Mouse (Mus musculus) MEL (cell line): ENCODE measurements around the gene Rbpj. TPM values are rescaled to one million over a fixed set of nuclear protein-coding genes. Genes with fewer than 3 reads are reported as not detected.

Experiments used
- DNase-seq: peaks from one replicate; pipeline ENCODE4 v3.0.0; 2011; ENCODE audit warnings: low read depth, low spot score
- H3K27ac ChIP-seq: 2 replicates; pipeline ENCODE4 v1.5.1; 2012; ENCODE audit warnings: low read depth, mild to moderate bottlenecking, control low read depth, low read length, moderate library complexity; ENCODE audit not compliant: control insufficient read depth
- H3K27me3 ChIP-seq, 2 experiments: fragments of 150-350 bp in 1 of 2; sonication (generic) in 1 of 2; 2 replicates each; pipeline ENCODE4 v1.6.1; 2012; ENCODE audit warnings: low read length in 2 of 2, mild to moderate bottlenecking in 2 of 2, improper control_type of control experiment in 1 of 2, moderate library complexity in 1 of 2; ENCODE audit not compliant: insufficient read depth in 2 of 2, control insufficient read depth in 1 of 2
- H3K36me3 ChIP-seq, 2 experiments: 2 replicates each; pipeline ENCODE4 v1.6.1; 2012 to 2014; ENCODE audit warnings: low read length in 2 of 2, improper control_type of control experiment in 1 of 2, inconsistent platforms in 1 of 2, mild to moderate bottlenecking in 1 of 2; ENCODE audit not compliant: insufficient read depth in 2 of 2, control insufficient read depth in 1 of 2
- H3K4me1 ChIP-seq, 2 experiments: fragments of 150-350 bp in 1 of 2; sonication (generic) in 1 of 2; 2 replicates each; pipeline ENCODE4 v1.6.1; 2012; ENCODE audit warnings: low read length in 2 of 2, improper control_type of control experiment in 1 of 2, mild to moderate bottlenecking in 1 of 2; ENCODE audit not compliant: insufficient read depth in 2 of 2, control insufficient read depth in 1 of 2
- H3K4me3 ChIP-seq, 2 experiments: fragments of 150-350 bp in 1 of 2; sonication (generic) in 1 of 2; 2 replicates each; pipeline ENCODE4 v1.5.1; 2012; ENCODE audit warnings: low read depth in 2 of 2, low read length in 2 of 2, mild to moderate bottlenecking in 2 of 2, moderate library complexity in 2 of 2, control low read depth in 1 of 2, improper control_type of control experiment in 1 of 2; ENCODE audit not compliant: control insufficient read depth in 1 of 2, insufficient read depth in 1 of 2
- H3K79me2 ChIP-seq: 2 replicates; pipeline ENCODE4 v1.6.1; 2012; ENCODE audit warnings: mild to moderate bottlenecking, low read length, moderate library complexity; ENCODE audit not compliant: control insufficient read depth, poor library complexity, insufficient read depth
- H3K9ac ChIP-seq: 2 replicates; pipeline ENCODE4 v1.6.1; 2012; ENCODE audit warnings: low read depth, mild to moderate bottlenecking, control low read depth, low read length, moderate library complexity; ENCODE audit not compliant: control insufficient read depth, poor library complexity, severe bottlenecking
- H3K9me3 ChIP-seq: fragments of 150-350 bp; sonication (generic); replicated peaks from 2 replicates; pipeline ENCODE4 v1.6.1; 2012; ENCODE audit warnings: mild to moderate bottlenecking, low read length, improper control_type of control experiment, moderate library complexity; ENCODE audit not compliant: insufficient read depth
- CHD1 ChIP-seq: IDR thresholded peaks from 2 replicates; pipeline ENCODE4 v1.6.1; 2012; ENCODE audit warnings: low read depth, mild to moderate bottlenecking, inconsistent platforms, low read length, improper control_type of control experiment
- CHD2 ChIP-seq: IDR thresholded peaks from 2 replicates; pipeline ENCODE4 v1.6.1; 2011; ENCODE audit warnings: low read length, improper control_type of control experiment
- CTCF ChIP-seq, 3 experiments: IDR thresholded peaks in 2 of 3; conservative IDR thresholded peaks in 1 of 3; 2 replicates each; pipeline ENCODE4 v1.5.1; 2011 to 2012; ENCODE audit warnings: low read length in 3 of 3, low read depth in 2 of 3, mild to moderate bottlenecking in 2 of 3, improper control_type of control experiment in 1 of 3, inconsistent platforms in 1 of 3, mixed read lengths in 1 of 3, moderate library complexity in 1 of 3; ENCODE audit not compliant: control insufficient read depth in 1 of 3, insufficient read depth in 1 of 3, poor library complexity in 1 of 3, severe bottlenecking in 1 of 3
- ELF1 ChIP-seq: IDR thresholded peaks from 2 replicates; pipeline ENCODE4 v1.6.1; 2014; ENCODE audit warnings: low read depth, mild to moderate bottlenecking, inconsistent platforms, low read length, improper control_type of control experiment, moderate library complexity
- EP300 ChIP-seq, 2 experiments: IDR thresholded peaks; 2 replicates each; pipeline ENCODE4 v1.6.1; 2011; ENCODE audit warnings: improper control_type of control experiment in 2 of 2, low read length in 2 of 2, low read depth in 1 of 2, mild to moderate bottlenecking in 1 of 2
- ETS1 ChIP-seq: IDR thresholded peaks from 2 replicates; pipeline ENCODE4 v1.6.1; 2012; ENCODE audit warnings: low read depth, mild to moderate bottlenecking, inconsistent platforms, low read length, improper control_type of control experiment, moderate library complexity
- GATA1 ChIP-seq: IDR thresholded peaks from 2 replicates; pipeline ENCODE4 v1.6.1; 2011; ENCODE audit warnings: low read depth, low read length, improper control_type of control experiment
- HCFC1 ChIP-seq: IDR thresholded peaks from 2 replicates; pipeline ENCODE4 v1.6.1; 2012; ENCODE audit warnings: low read depth, mild to moderate bottlenecking, inconsistent platforms, low read length, improper control_type of control experiment, moderate library complexity
- MAFK ChIP-seq: IDR thresholded peaks from 2 replicates; pipeline ENCODE4 v1.6.1; 2011; ENCODE audit warnings: low read depth, mild to moderate bottlenecking, low read length, improper control_type of control experiment, borderline replicate concordance
- MAX ChIP-seq: IDR thresholded peaks from 2 replicates; pipeline ENCODE4 v1.6.1; 2011; ENCODE audit warnings: low read length, improper control_type of control experiment
- MAZ ChIP-seq: IDR thresholded peaks from 2 replicates; pipeline ENCODE4 v1.6.1; 2012; ENCODE audit warnings: low read depth, mild to moderate bottlenecking, inconsistent platforms, low read length, improper control_type of control experiment
- MXI1 ChIP-seq: IDR thresholded peaks from 2 replicates; pipeline ENCODE4 v1.6.1; 2011; ENCODE audit warnings: mild to moderate bottlenecking, low read depth, low read length, improper control_type of control experiment
- MYC ChIP-seq: IDR thresholded peaks from 2 replicates; pipeline ENCODE4 v1.6.1; 2011; ENCODE audit warnings: low read depth, mild to moderate bottlenecking, low read length, improper control_type of control experiment, moderate library complexity
- NELFE ChIP-seq: IDR thresholded peaks from 2 replicates; pipeline ENCODE4 v1.6.1; 2011; ENCODE audit warnings: low read depth, low read length, improper control_type of control experiment
- NRF1 ChIP-seq: IDR thresholded peaks from 2 replicates; pipeline ENCODE4 v1.6.1; 2014; ENCODE audit warnings: low read depth, mild to moderate bottlenecking, inconsistent platforms, low read length, improper control_type of control experiment, moderate library complexity; ENCODE audit not compliant: poor library complexity, insufficient read depth, severe bottlenecking
- POLR2A ChIP-seq, 2 experiments: IDR thresholded peaks; 2 replicates each; pipeline ENCODE4 v1.6.1; 2011 to 2012; ENCODE audit warnings: low read length in 2 of 2, mild to moderate bottlenecking in 2 of 2, control low read depth in 1 of 2, improper control_type of control experiment in 1 of 2, low read depth in 1 of 2, moderate library complexity in 1 of 2; ENCODE audit not compliant: control insufficient read depth in 1 of 2, insufficient read depth in 1 of 2, poor library complexity in 1 of 2
- POLR2AphosphoS5 ChIP-seq: IDR thresholded peaks from 2 replicates; pipeline ENCODE4 v1.6.1; 2012; ENCODE audit warnings: low read depth, borderline replicate concordance, mild to moderate bottlenecking, inconsistent platforms, low read length, moderate library complexity, mixed read lengths
- RCOR1 ChIP-seq: IDR thresholded peaks from 2 replicates; pipeline ENCODE4 v1.6.1; 2012; ENCODE audit warnings: low read depth, mild to moderate bottlenecking, inconsistent platforms, low read length, improper control_type of control experiment
- SIN3A ChIP-seq: IDR thresholded peaks from 2 replicates; pipeline ENCODE4 v1.6.1; 2012; ENCODE audit warnings: low read length, improper control_type of control experiment, inconsistent platforms
- TBP ChIP-seq: IDR thresholded peaks from 2 replicates; pipeline ENCODE4 v1.8.0; 2011; ENCODE audit warnings: low read depth, low read length, improper control_type of control experiment
- TCF12 ChIP-seq: IDR thresholded peaks from 2 replicates; pipeline ENCODE4 v1.6.1; 2014; ENCODE audit warnings: low read depth, mild to moderate bottlenecking, inconsistent platforms, low read length, improper control_type of control experiment, moderate library complexity
- USF2 ChIP-seq, 2 experiments: IDR thresholded peaks; 2 replicates each; pipeline ENCODE4 v1.6.1; 2011 to 2012; ENCODE audit warnings: improper control_type of control experiment in 2 of 2, low read length in 2 of 2, borderline replicate concordance in 1 of 2, inconsistent platforms in 1 of 2, low read depth in 1 of 2, mild to moderate bottlenecking in 1 of 2; ENCODE audit not compliant: insufficient read depth in 1 of 2
- polyA plus RNA-seq, 2 experiments: library from polyadenylated mRNA; stranded (reverse) in 1 of 2; unstranded in 1 of 2; fragments of >175 nt in 1 of 2; fragments of >200 nt in 1 of 2; gene quantifications; 2 replicates each; pipeline versions ENCODE4 v1.2.1 to v1.2.4; 2012; ENCODE audit warnings: low replicate concordance in 2 of 2, low read depth in 1 of 2; ENCODE audit not compliant: insufficient read length in 2 of 2, insufficient read depth in 1 of 2, missing spikeins in 1 of 2
- total RNA-seq: library from RNA; depleted of rRNA; stranded (reverse); fragments of 300-350 nt; gene quantifications from 2 replicates; pipeline ENCODE4 v1.2.3, GENCODE M21; 2012

The Rbpj gene
- total and polyA plus RNA-seq, 3 experiments, result 6.0 to 34.5 (median 19.1) TPM

- peak overlapping the region; percentile 92 for H3K27ac ChIP-seq
- H3K9ac ChIP-seq, result peak overlapping the region; percentile 99
- TF ChIP-seq USF2 (IDR thresholded peaks at IDR 0.05; ENCODE audit: borderline replicate concordance in 1 of 2, insufficient read depth in 1 of 2, low read depth in 1 of 2, low read length in 2 of 2) (no peak), NRF1 (peak; percentile 86), MAX (no peak), POLR2A (IDR thresholded peaks at IDR 0.05; ENCODE audit: control insufficient read depth in 1 of 2, insufficient read depth in 1 of 2, low read depth in 1 of 2, low read length in 2 of 2, poor library complexity in 1 of 2) (peak; percentile 29 to 52; a peak in 2 of 4 replicates), MAZ (peak; percentile 88), NELFE (peak; percentile 47), TBP (peak; percentile 48; the same call in 1 of the 2 replicates), ETS1 (peak; percentile 51; the same call in 1 of the 2 replicates), RCOR1 (peak; percentile 6; the same call in 1 of the 2 replicates), ELF1 (no peak), MAFK (no peak), SIN3A (peak; percentile 92), TCF12 (0 out of 2 replicates have a peak, but pooled peaks have one; percentile 19), CHD2 (peak; percentile 87), GATA1 (no peak), HCFC1 (peak; percentile 81), POLR2AphosphoS5 (no peak), EP300 (IDR thresholded peaks at IDR 0.05; ENCODE audit: low read depth in 1 of 2, low read length in 2 of 2) (no peak)
- no peaks in the 10 kb centered on the region for H3K9me3 ChIP-seq
- no peaks in the 10 kb centered on the region for H3K27me3 ChIP-seq
- peak; percentile 96 for DNase-seq
- H3K36me3 ChIP-seq, result peaks cover 0 to 28% of the 10 kb centered on the region in 2 experiments; a peak in 2 of 4 replicates
- peaks cover 35% of the 10 kb centered on the region for H3K79me2 ChIP-seq
- H3K4me1 ChIP-seq, result peaks cover 7 to 11% of the 10 kb centered on the region in 2 experiments; a peak in 3 of 4 replicates
- peak overlapping the region; percentile 57 to 90 for H3K4me3 ChIP-seq
Measured at GRCm38 (mm10) chr5:53590179-53590765, 124.3 kb downstream of the Rbpj start.

GRCm38 (mm10) chr5:53590875-53591682, 125.1 kb downstream of the Rbpj start:
- DNase-seq, result peak; percentile 63
- Histone ChIP-seq H3K9ac (peak overlapping the region; percentile 67), H3K79me2 (peaks cover 42% of the 10 kb centered on the region), H3K4me3 (peak overlapping the region; percentile 79 to 84), H3K27ac (peak overlapping the region; percentile 38), H3K27me3 (no peaks in the 10 kb centered on the region), H3K4me1 (peaks cover 7 to 11% of the 10 kb centered on the region in 2 experiments; a peak in 3 of 4 replicates), H3K36me3 (peaks cover 0 to 28% of the 10 kb centered on the region in 2 experiments; a peak in 2 of 4 replicates), H3K9me3 (no peaks in the 10 kb centered on the region)
- TF ChIP-seq CTCF (IDR thresholded peaks at IDR 0.05 in 2 of 3, conservative IDR thresholded peaks at IDR 0.05 in 1 of 3; ENCODE audit: control insufficient read depth in 1 of 3, insufficient read depth in 1 of 3, low read depth in 2 of 3, low read length in 3 of 3, poor library complexity in 1 of 3, severe bottlenecking in 1 of 3) (no peak), CHD1 (no peak), MYC (no peak), SIN3A (peak; percentile 41; the same call in 1 of the 2 replicates), MXI1 (0 out of 2 replicates have a peak, but pooled peaks have one; percentile 10)
